Mouse (Mus musculus): ENCODE results near the gene Pax8.

Pax8 gene

GRCm38 (mm10) chr2:24473641-24474511 lies 1.5 kb downstream of the Pax8 start:
- TF ChIP-seq GATA4 (IDR thresholded peaks at IDR 0.05; ENCODE audit: insufficient replicate concordance, low read length), result no peak

GRCm38 (mm10) chr2:24472677-24473076 lies 2.7 kb downstream of the Pax8 start:
- TF ChIP-seq GATA4 (IDR thresholded peaks at IDR 0.05; ENCODE audit: insufficient replicate concordance, low read length), result no peak

DNA sequence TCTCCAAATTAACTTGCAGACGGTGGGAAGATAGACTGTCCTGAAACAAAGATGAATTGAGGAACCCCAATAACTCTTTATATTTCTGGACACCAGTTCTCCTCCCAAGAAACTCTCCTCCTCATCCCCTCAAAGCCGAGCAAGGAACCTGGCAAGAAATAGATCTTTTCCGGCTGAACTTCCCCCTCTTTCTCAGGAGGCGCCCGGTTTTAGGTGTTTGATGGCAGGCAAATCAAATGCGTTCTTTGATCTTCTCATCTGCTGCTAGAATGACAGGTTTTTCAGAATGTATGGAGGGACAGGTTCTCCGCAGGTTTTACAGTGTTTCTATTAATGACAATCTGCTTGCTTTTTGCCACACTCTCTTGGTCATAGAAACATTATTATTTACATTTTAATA lies 3.3 kb downstream of the Pax8 start:
- no peak for TF ChIP-seq GATA4 (IDR thresholded peaks at IDR 0.05; ENCODE audit: insufficient replicate concordance, low read length)

DNA sequence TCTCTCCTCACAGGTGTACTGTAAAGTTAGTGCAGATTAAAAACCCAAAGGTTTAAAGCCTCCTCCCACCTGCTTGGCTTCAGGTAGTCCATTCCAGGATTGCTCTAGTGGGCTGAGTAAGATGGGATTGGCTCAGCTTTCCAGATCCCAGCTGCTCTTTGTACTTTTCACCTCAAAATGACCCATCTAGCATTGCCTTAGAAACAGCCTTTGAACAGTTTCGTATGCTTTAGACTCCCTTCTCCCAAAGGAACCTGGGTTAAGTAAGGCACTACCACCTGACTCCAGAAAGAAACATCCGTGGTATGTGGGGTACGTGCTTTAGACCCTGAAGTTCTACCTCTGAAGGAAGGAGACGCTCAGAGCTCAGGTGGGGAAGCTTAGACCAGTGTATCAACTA lies 6.3 kb downstream of the Pax8 start:
- no peak for TF ChIP-seq GATA4 (IDR thresholded peaks at IDR 0.05; ENCODE audit: insufficient replicate concordance, low read length)

DNA sequence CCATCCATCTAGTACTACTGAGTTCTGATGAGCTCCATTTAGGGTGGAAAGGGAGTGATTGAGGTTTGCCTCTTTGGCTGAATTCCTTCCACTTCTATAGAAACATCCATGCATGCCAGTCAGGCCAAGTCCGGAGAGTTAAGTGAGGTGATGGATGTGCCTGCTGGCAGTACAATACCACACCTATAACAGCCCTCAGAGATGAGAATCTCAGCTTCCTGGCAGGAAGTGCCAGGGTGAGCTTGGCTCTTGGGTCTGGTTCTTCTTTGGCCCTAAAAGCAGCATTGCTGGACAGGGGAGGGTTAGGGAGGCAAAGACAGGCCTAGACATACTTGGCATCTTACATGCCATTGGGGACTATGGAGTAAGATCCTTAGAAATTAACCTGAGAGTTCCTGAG lies 7.0 kb downstream of the Pax8 start:
- TF ChIP-seq GATA4 (IDR thresholded peaks at IDR 0.05; ENCODE audit: insufficient replicate concordance, low read length), result no peak

- TF ChIP-seq GATA4 (IDR thresholded peaks at IDR 0.05; ENCODE audit: insufficient replicate concordance, low read length), result no peak
Measured at GRCm38 (mm10) chr2:24467156-24467555, 8.2 kb downstream of the Pax8 start.

DNA sequence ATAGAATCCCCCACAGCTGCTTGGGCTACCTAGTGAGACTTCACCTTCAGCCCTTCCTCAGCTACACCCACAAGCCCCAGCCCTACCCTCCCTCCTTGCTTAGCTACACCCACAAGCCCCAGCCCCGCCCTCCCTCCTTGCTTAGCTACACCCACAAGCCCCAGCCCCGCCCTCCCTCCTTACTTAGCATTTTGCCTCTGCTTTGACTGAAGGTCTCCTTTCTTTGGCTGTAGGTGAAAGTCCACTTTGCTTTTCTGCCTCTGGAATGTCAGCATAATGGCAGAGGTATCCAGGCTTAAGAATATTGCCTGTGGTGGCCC lies 14.6 kb downstream of the Pax8 start:
- TF ChIP-seq GATA4 (IDR thresholded peaks at IDR 0.05; ENCODE audit: insufficient replicate concordance, low read length), result no peak

- TF ChIP-seq GATA4 (IDR thresholded peaks at IDR 0.05; ENCODE audit: insufficient replicate concordance, low read length), result no peak
Measured at GRCm38 (mm10) chr2:24460112-24460807, 15.1 kb downstream of the Pax8 start.

DNA sequence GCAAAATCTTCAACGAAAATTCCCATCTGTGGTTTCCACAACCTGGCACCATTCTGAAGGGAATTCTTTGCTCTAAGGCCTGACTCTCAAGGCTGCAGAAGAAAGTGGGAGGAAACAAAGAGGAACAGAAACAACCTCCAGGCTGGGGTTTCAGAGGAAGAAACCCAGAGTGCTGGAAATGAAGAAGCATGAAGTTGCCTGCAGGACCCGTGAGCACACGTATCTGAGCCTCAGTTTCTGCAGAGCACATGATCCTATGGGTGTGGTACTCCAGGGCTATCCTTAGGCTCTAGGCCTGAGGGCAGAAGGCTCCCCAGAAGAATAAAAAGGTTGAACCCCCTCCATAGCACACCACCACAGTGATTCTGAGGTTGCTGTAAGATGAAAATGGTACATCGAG lies 18.6 kb downstream of the Pax8 start:
- no peak for TF ChIP-seq GATA4 (IDR thresholded peaks at IDR 0.05; ENCODE audit: insufficient replicate concordance, low read length)

GRCm38 (mm10) chr2:24455057-24455855 lies 20.1 kb downstream of the Pax8 start:
- no peak for TF ChIP-seq GATA4 (IDR thresholded peaks at IDR 0.05; ENCODE audit: insufficient replicate concordance, low read length)

DNA sequence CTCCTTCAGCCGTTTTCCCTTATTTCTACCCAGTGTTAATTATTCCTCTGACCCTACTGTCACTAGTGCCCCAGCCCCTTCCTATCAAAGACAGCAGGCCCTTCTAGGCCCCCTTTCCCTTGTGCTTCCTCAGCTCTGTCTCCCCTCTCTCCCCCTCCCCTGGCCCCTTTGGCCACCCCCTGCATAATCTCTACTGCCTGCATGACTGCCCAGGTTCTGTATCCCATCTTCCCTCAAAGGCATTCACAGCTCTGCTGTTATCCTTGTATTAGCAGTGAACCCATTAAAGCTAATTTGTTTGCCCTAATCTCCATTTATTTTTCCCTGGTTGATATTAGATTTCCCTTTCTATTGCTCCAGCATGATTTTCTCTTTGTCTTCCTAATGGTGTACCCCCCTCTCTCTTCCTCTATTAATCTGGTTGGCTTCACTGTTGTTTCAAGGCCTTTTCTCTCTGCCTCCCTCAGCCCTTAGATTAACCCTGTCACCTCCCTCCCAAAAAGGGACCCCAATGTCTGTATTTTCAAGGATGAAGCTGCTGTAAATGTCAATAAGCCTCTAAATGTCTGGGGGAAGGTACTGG lies 20.9 kb downstream of the Pax8 start:
- no peak for TF ChIP-seq GATA4 (IDR thresholded peaks at IDR 0.05; ENCODE audit: insufficient replicate concordance, low read length)

GRCm38 (mm10) chr2:24453206-24453605 lies 22.2 kb downstream of the Pax8 start:
- no peak for TF ChIP-seq GATA4 (IDR thresholded peaks at IDR 0.05; ENCODE audit: insufficient replicate concordance, low read length)

DNA sequence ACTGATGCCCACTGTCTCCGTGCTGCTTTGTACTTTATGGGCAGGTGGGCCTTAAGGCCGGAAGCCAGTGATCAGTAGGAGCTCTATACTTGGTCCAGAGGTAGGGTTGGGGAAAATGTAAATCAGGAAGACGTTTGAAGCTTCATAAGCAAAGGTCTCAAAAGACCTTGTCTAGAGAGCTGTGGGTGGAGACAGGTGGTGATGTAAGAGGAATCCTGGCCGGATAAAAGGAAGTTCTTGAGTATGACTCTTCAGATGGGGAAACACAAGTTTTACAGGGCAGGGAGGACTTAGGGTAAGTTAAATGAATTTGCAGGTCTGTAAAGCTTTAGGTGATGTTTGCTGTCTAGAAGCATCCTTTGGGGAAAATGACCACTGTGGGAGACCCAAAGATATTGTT lies 26.3 kb downstream of the Pax8 start:
- TF ChIP-seq GATA4 (IDR thresholded peaks at IDR 0.05; ENCODE audit: insufficient replicate concordance, low read length), result no peak

GRCm38 (mm10) chr2:24443256-24443790 lies 32.1 kb downstream of the Pax8 start:
- no peak for TF ChIP-seq GATA4 (IDR thresholded peaks at IDR 0.05; ENCODE audit: insufficient replicate concordance, low read length)

GRCm38 (mm10) chr2:24442303-24442925 lies 33.0 kb downstream of the Pax8 start:
- TF ChIP-seq GATA4 (IDR thresholded peaks at IDR 0.05; ENCODE audit: insufficient replicate concordance, low read length), result no peak

Measured in liver, adult (tissue).